Mouse (Mus musculus) embryonic facial prominence, embryonic 11.5 days (tissue): ENCODE measurements around the gene Epha5. TPM values are rescaled to one million over a fixed set of nuclear protein-coding genes. Genes with fewer than 3 reads are reported as not detected.
A peak's percentile ranks its signal among the peaks of the same experiment; 100 is the strongest.

Experiments used
- ATAC-seq: fragments of 200-750 bp; cut with Nextera tagmentation; replicated peaks from 2 replicates; pipeline ENCODE4 v1.8.0; 2017; ENCODE audit warnings: low read depth; ENCODE audit not compliant: insufficient number of reproducible peaks, low FRiP score, low TSS enrichment
- DNase-seq: peaks from one replicate; pipeline ENCODE4 v3.0.0-alpha.2; 2015; ENCODE audit warnings: low spot score
- H3K27ac ChIP-seq: fragments of 300-500 bp; sonication (generic); replicated peaks from 2 replicates; pipeline ENCODE4 v1.5.1; 2014; ENCODE audit warnings: mild to moderate bottlenecking, low read depth, low read length, control low read depth
- H3K27me3 ChIP-seq: fragments of 300-500 bp; sonication (generic); 2 replicates; pipeline ENCODE4 v1.6.1; 2014; ENCODE audit warnings: mild to moderate bottlenecking, low read length, moderate library complexity, mixed read lengths; ENCODE audit not compliant: control insufficient read depth, insufficient read depth
- H3K36me3 ChIP-seq: fragments of 300-500 bp; sonication (generic); replicated peaks from 2 replicates; pipeline ENCODE4 v1.6.1; 2014; ENCODE audit warnings: low read depth, mild to moderate bottlenecking, low read length, moderate library complexity, mixed read lengths; ENCODE audit not compliant: control insufficient read depth, insufficient read depth
- H3K4me1 ChIP-seq: fragments of 300-500 bp; sonication (generic); 2 replicates; pipeline ENCODE4 v1.6.1; 2014; ENCODE audit warnings: low read length, mixed read lengths; ENCODE audit not compliant: control insufficient read depth, insufficient read depth
- H3K4me2 ChIP-seq: fragments of 300-500 bp; sonication (generic); 2 replicates; pipeline ENCODE4 v1.6.1; 2014; ENCODE audit warnings: low read depth, mild to moderate bottlenecking, control low read depth, low read length, moderate library complexity
- H3K4me3 ChIP-seq: fragments of 300-500 bp; sonication (generic); 2 replicates; pipeline ENCODE4 v1.5.1; 2014; ENCODE audit warnings: low read depth, low read length, control low read depth
- H3K9ac ChIP-seq: fragments of 300-500 bp; sonication (generic); replicated peaks from 2 replicates; pipeline ENCODE4 v1.6.1; 2014; ENCODE audit warnings: mild to moderate bottlenecking, control low read depth, low read length
- H3K9me3 ChIP-seq: fragments of 300-500 bp; sonication (generic); replicated peaks from 2 replicates; pipeline ENCODE4 v1.6.1; 2016; ENCODE audit warnings: mild to moderate bottlenecking, low read length, inconsistent platforms, mixed read lengths; ENCODE audit not compliant: control insufficient read depth
- WGBS: fragments of 180-500 bp; shearing (Covaris S2); extraction: QIAGEN DNeasy Blood & Tissue Kit; methylation state at CpG from one replicate; pipeline ENCODE4 v1.1.7; 2014; 5-methylcytosine and 5-hydroxymethylcytosine counted together
- polyA plus RNA-seq: library from polyadenylated mRNA; unstranded; fragments of >200 nt; fragmentation: Nextera tagmentation; extraction: Ambion mirVana; gene quantifications from 2 replicates; pipeline ENCODE4 v1.2.1, GENCODE M21; 2014

Gene Epha5
- polyA plus RNA-seq = 3.1 and 6.0 TPM in 2 replicates

GRCm38 (mm10) chr5:84417062-84417879 lies at the start of gene Epha5:
TSS of gene Epha5 (minus strand) at chr5:84417382.
- WGBS = under 1% methylated on average over 43 of the region's 67 CpGs
- H3K9ac ChIP-seq = peak within 1 kb of the TSS; percentile 69
- ATAC-seq (peak; percentile 96), DNase-seq (peak; percentile 80)
- no peaks in the 10 kb centered on the region for H3K4me1 ChIP-seq
- H3K4me3 ChIP-seq = peak within 1 kb of the TSS; percentile 54
- peak within 1 kb of the TSS; percentile 47; the same call in 1 of the 2 replicates for H3K27ac ChIP-seq
- peak within 1 kb of the TSS; percentile 92 for H3K4me2 ChIP-seq
- H3K36me3 ChIP-seq = no peaks in the 10 kb centered on the region
- no peaks in the 10 kb centered on the region for H3K9me3 ChIP-seq
- peaks cover 8% of the 10 kb centered on the region for H3K27me3 ChIP-seq

DNA sequence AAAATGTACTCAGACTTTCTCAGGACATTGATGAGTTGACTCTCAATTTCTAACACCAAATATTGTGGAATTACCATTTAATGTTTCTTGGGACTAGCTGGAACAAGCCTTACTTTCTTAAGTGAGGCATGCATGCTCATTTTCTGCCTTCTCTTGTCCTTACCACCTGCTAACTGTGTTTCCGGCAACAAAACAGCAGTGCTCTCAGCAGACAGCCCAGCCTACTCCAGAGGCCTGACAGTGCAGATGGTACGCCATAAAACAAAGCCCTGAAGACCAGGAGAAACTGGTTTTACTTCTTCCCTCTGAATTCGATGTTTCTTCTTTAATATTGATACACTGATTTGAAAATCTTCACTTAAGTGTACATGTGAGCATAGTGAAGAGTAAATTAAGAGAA lies 39.0 kb upstream of the Epha5 start:
- Histone ChIP-seq H3K9ac (no peak overlapping the region), H3K27me3 (no peaks in the 10 kb centered on the region), H3K27ac (no peak overlapping the region), H3K4me2 (no peak overlapping the region), H3K36me3 (no peaks in the 10 kb centered on the region), H3K4me3 (no peak overlapping the region), H3K9me3 (no peaks in the 10 kb centered on the region), H3K4me1 (no peaks in the 10 kb centered on the region)
- 65% methylated on average over 3 of the region's 3 CpGs for WGBS
- ATAC-seq (no peak), DNase-seq (no peak)

DNA sequence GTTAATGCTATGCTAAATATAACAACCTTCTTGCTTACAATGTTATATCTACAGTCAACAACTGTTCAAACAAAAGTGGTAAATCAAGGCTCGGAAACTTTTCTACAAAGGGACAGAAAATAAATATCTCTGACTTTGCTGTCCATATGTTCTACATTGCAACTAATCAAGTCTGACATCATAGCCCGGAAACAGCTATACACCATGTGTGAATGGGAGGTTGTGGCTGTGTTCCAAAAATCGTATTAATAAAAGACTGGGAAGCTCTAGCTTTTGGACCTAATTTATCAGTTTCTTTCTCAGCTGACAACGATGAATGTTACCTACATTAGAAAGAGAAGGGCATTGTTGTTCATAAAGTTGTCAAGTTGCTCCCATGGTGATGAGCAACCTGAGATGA lies 37.5 kb upstream of the Epha5 start:
- Histone ChIP-seq H3K4me2 (no peak overlapping the region), H3K36me3 (no peaks in the 10 kb centered on the region), H3K4me3 (no peak overlapping the region), H3K9ac (no peak overlapping the region), H3K9me3 (no peaks in the 10 kb centered on the region), H3K27me3 (no peaks in the 10 kb centered on the region), H3K27ac (no peak overlapping the region), H3K4me1 (no peaks in the 10 kb centered on the region)
- ATAC-seq (no peak), DNase-seq (no peak)
- 84% methylated on average over 4 of the region's 4 CpGs for WGBS

DNA sequence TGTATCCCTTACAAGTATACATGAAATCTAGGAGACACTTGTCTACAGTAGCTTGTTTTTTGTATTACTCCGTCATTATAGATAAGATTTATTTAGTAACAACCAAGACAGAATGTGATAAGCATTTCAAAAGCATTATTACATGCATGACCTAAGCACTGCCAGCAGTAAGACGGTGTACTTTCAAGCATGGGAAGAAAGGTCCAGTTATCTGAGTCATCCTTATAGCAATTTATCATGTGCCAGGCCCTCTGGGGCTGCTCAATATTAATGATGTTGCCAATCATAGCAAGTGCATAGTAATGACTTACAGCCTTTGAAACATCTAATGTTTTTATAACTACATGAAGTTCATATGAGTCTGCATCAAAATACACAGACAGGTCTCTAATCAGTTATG lies 36.7 kb upstream of the Epha5 start:
- H3K27me3 ChIP-seq = no peaks in the 10 kb centered on the region
- H3K4me2 ChIP-seq = no peak overlapping the region
- ATAC-seq = no peak
- H3K9ac ChIP-seq = no peak overlapping the region
- WGBS = 77% methylated on average over 2 of the region's 2 CpGs
- no peaks in the 10 kb centered on the region for H3K9me3 ChIP-seq
- H3K27ac ChIP-seq = no peak overlapping the region
- no peaks in the 10 kb centered on the region for H3K36me3 ChIP-seq
- no peak overlapping the region for H3K4me3 ChIP-seq
- no peak for DNase-seq
- H3K4me1 ChIP-seq = no peaks in the 10 kb centered on the region

- Histone ChIP-seq H3K36me3 (no peaks in the 10 kb centered on the region), H3K9ac (no peak overlapping the region), H3K27ac (no peak overlapping the region), H3K4me1 (no peaks in the 10 kb centered on the region), H3K4me2 (no peak overlapping the region), H3K27me3 (no peaks in the 10 kb centered on the region), H3K9me3 (no peaks in the 10 kb centered on the region), H3K4me3 (no peak overlapping the region)
- ATAC-seq (no peak), DNase-seq (no peak)
- 92% methylated on average over 2 of the region's 2 CpGs for WGBS
Measured at GRCm38 (mm10) chr5:84440232-84440631, 23.1 kb upstream of the Epha5 start.

- H3K9ac ChIP-seq = peak overlapping the region; percentile 69
- peaks cover 8% of the 10 kb centered on the region for H3K27me3 ChIP-seq
- H3K9me3 ChIP-seq = no peaks in the 10 kb centered on the region
- H3K4me2 ChIP-seq = peak overlapping the region; percentile 92
- peak overlapping the region; percentile 54 for H3K4me3 ChIP-seq
- WGBS = under 1% methylated on average over 45 of the region's 45 CpGs
- DNase-seq (peak; percentile 33), ATAC-seq (peak; percentile 31)
- H3K36me3 ChIP-seq = no peaks in the 10 kb centered on the region
- no peaks in the 10 kb centered on the region for H3K4me1 ChIP-seq
- no peak overlapping the region for H3K27ac ChIP-seq
Measured at GRCm38 (mm10) chr5:84415961-84416821, 991 bp downstream of the Epha5 start.

GRCm38 (mm10) chr5:84414931-84415431 lies 2.2 kb downstream of the Epha5 start:
- Histone ChIP-seq H3K27me3 (peaks cover 8% of the 10 kb centered on the region), H3K9me3 (no peaks in the 10 kb centered on the region), H3K9ac (no peak overlapping the region), H3K4me3 (peak overlapping the region; percentile 7; the same call in 1 of the 2 replicates), H3K4me1 (no peaks in the 10 kb centered on the region), H3K36me3 (no peaks in the 10 kb centered on the region), H3K4me2 (peak overlapping the region; percentile 19), H3K27ac (no peak overlapping the region)
- DNase-seq (no peak), ATAC-seq (no peak)
- WGBS = 8% methylated on average over 8 of the region's 8 CpGs
